Mouse (Mus musculus): ENCODE data around the gene Stk11.

DNA sequence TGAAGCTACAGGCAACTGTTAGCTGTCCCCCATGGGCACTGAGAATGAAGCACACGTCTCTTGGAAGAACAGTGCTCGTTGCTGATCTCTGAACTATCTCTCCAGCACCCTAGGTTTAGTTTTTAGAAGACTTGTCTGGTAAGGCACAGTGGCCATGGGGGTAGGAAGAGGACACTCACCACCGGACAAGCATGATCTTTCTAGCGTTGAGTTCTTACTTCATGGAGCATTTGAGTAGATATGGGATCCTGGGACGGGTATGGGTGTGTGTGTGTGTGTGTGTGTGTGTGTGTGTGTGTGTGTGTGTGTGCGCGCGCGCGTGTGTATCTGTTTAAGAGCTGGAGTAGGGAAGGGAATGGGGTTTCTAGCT is 25.0 kb downstream of the Stk11 start, which contains the start of gene Cbarp:
- TF ChIP-seq CTCF (IDR thresholded peaks at IDR 0.05; ENCODE audit: low read depth) (no peak), EP300 (IDR thresholded peaks at IDR 0.05; ENCODE audit: low read depth) (no peak)
